10 mouse cellular contexts compared by ENCODE assay signal in the genomic region with DNA sequence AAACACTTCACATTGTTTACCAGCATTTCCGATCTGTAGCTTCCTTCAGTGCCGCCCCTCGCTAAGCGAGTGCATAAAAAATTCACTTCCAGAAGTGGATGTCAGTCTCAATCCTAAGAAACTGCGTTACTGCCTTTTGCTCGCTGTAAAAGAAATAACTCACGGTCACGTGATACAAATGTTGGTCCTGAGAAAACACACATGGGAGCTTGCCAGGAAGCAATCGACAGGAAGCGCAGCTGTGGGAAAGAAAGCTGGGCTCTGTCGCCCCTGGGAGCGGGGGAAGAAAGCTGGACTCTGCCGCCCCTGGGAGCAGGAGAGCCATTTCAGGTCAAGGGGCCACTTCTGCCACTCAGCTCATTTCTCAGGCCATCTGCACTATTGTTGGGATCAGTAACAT. TPM values are rescaled to one million over a fixed set of nuclear protein-coding genes. Genes with fewer than 3 reads are reported as not detected.
DNase-seq lines count a peak whose midpoint lies in the region; ATAC-seq and TF ChIP-seq lines count a peak whose summit lies in the region.
"Had no signal": no experiment of that assay in that cellular context is flagged by ENCODE, and none has a peak within 500 bp of the region (broad histone marks: within the 10 kb centered on the region; RNA-seq: fewer than 3 reads in every experiment).

No protein-coding gene starts in this region.

- no peaks in the 10 kb centered on the region for H3K27me3 ChIP-seq in hindbrain, embryonic 14.5 days (ENCODE audit: control insufficient read depth, insufficient read depth, low read length)
- no peaks in the 10 kb centered on the region for H3K27me3 ChIP-seq in liver, adult 2 months (ENCODE audit: control insufficient read depth, insufficient read depth, low read length)
- H3K27me3 ChIP-seq in neural tube, embryonic 14.5 days (ENCODE audit: control insufficient read depth, insufficient read depth, low read length), result no peaks in the 10 kb centered on the region

- peak overlapping the region; percentile 81 for H3K4me3 ChIP-seq in gastrocnemius, adult 2 months
- H3K4me3 ChIP-seq in hindbrain, embryonic 14.5 days (replicated peaks; ENCODE audit: low read length), result no peak overlapping the region; the same call in 1 of the 2 replicates
- H3K4me3 ChIP-seq in liver, adult 2 months (ENCODE audit: insufficient read depth, low read depth, low read length), result peak overlapping the region; percentile 34
- H3K4me3 ChIP-seq in neural tube, embryonic 14.5 days (ENCODE audit: low read depth, low read length), result no peak overlapping the region
- H3K4me3 ChIP-seq: erythroblast, embryonic 14.5 days had no signal

- H3K4me2 ChIP-seq in hindbrain, embryonic 14.5 days (replicated peaks), result peak overlapping the region; percentile 94
- H3K4me2 ChIP-seq in neural tube, embryonic 14.5 days (ENCODE audit: low read depth, low read length), result peak overlapping the region; percentile 68

- TF ChIP-seq POLR2A in liver, adult 2 months (IDR thresholded peaks at IDR 0.05; ENCODE audit: extremely low read depth, insufficient read depth, low read length), result no peak

- ATAC-seq in hindbrain, embryonic 14.5 days (ENCODE audit: low FRiP score), result no peak
- no peak for ATAC-seq in neural tube, embryonic 14.5 days (ENCODE audit: low read depth)
- ATAC-seq in megakaryocyte progenitor cell, adult 5-6 weeks (replicated peaks; ENCODE audit: poor library complexity), result no peak

- peaks cover under 1% of the 10 kb centered on the region; the same call in 1 of the 2 replicates for H3K9me3 ChIP-seq in hindbrain, embryonic 14.5 days (ENCODE audit: control insufficient read depth, low read length)
- no peaks in the 10 kb centered on the region for H3K9me3 ChIP-seq in neural tube, embryonic 14.5 days (ENCODE audit: control insufficient read depth, low read length)

- peaks cover 30% of the 10 kb centered on the region for H3K4me1 ChIP-seq in hindbrain, embryonic 14.5 days (replicated peaks; ENCODE audit: control insufficient read depth, insufficient read depth, low read length)
- peaks cover 14% of the 10 kb centered on the region for H3K4me1 ChIP-seq in liver, adult 2 months (ENCODE audit: control insufficient read depth, insufficient read depth, low read length)
- peaks cover 25% of the 10 kb centered on the region for H3K4me1 ChIP-seq in neural tube, embryonic 14.5 days (ENCODE audit: control insufficient read depth, insufficient read depth, low read length)

- peak overlapping the region; percentile 86 for H3K27ac ChIP-seq in gastrocnemius, adult 2 months
- H3K27ac ChIP-seq in hindbrain, embryonic 14.5 days, result peak overlapping the region; percentile 100
- H3K27ac ChIP-seq in liver, adult 2 months (replicated peaks; ENCODE audit: insufficient read depth, low read depth, low read length), result peak overlapping the region; percentile 85
- peak overlapping the region; percentile 95 for H3K27ac ChIP-seq in neural tube, embryonic 14.5 days (ENCODE audit: low read depth, low read length)

- peak; percentile 27 to 34 for DNase-seq in left cerebral cortex, postnatal 14 days (ENCODE audit: low spot score in 2 of 2)
- no peak for DNase-seq in left cerebral cortex, adult 9 months (ENCODE audit: low spot score in 2 of 2)
- peak; percentile 58 for DNase-seq in gastrocnemius, adult 2 months
- DNase-seq in hindbrain, embryonic 14.5 days (ENCODE audit: low spot score), result peak; percentile 60
- DNase-seq in liver, adult 2 months (ENCODE audit: extremely low read depth, low read depth, low spot score), result peak; percentile 67
- DNase-seq in spleen, postnatal 36 days (ENCODE audit: low spot score in 2 of 2), result no peak

- no peak for TF ChIP-seq CTCF in gastrocnemius, adult 2 months (IDR thresholded peaks at IDR 0.05)
- TF ChIP-seq CTCF in liver, adult 2 months (IDR thresholded peaks at IDR 0.05; ENCODE audit: low read depth, low read length), result no peak

- intact Hi-C loops in left cerebral cortex, postnatal 14 days (cut with DNase I), result loop anchor here (5.0 kb wide), 5 partner anchors 54 to 669 kb away; partner anchors contain the start of genes Fyn and Rev3l
- intact Hi-C loops in gastrocnemius, adult 2 months (cut with DNase I), result no loop called here

- no peaks in the 10 kb centered on the region for H3K79me2 ChIP-seq in liver, adult 2 months (ENCODE audit: control insufficient read depth, insufficient read depth, low read length)

- H3K36me3 ChIP-seq in hindbrain, embryonic 14.5 days (replicated peaks; ENCODE audit: control insufficient read depth, insufficient read depth), result no peaks in the 10 kb centered on the region
- no peaks in the 10 kb centered on the region for H3K36me3 ChIP-seq in liver, adult 2 months (ENCODE audit: control insufficient read depth, insufficient read depth, low read length)
- no peaks in the 10 kb centered on the region for H3K36me3 ChIP-seq in neural tube, embryonic 14.5 days (ENCODE audit: control insufficient read depth, insufficient read depth, low read length)

- WGBS in hindbrain, embryonic 14.5 days, result 22% methylated on average over 13 of the region's 13 CpGs
- WGBS in liver, adult 2 months, result 17% methylated on average over 13 of the region's 13 CpGs
- 19% methylated on average over 13 of the region's 13 CpGs for WGBS in neural tube, embryonic 14.5 days

- H3K9ac ChIP-seq in hindbrain, embryonic 14.5 days, result peak overlapping the region; percentile 18; the same call in 1 of the 2 replicates
- H3K9ac ChIP-seq in liver, adult 2 months (ENCODE audit: low read depth, low read length), result peak overlapping the region; percentile 40; the same call in 1 of the 2 replicates
- no peak overlapping the region for H3K9ac ChIP-seq in neural tube, embryonic 14.5 days (replicated peaks; ENCODE audit: low read depth, low read length)

RNA-seq across cellular contexts. Expression of gene Ccn6, which starts 9.5 kb away (rescaled TPM):
- under 1 TPM; 0.23 to 0.57 TPM for total RNA-seq in left cerebral cortex, postnatal 14 days (2021)
- not detected for total RNA-seq in gastrocnemius, adult 2 months (2021)
- 0.33 and 0.41 TPM in 2 replicates for polyA plus RNA-seq in hindbrain, embryonic 14.5 days (2014; fragmentation: Nextera tagmentation; extraction: Ambion mirVana)
- 0.09 and 0.54 TPM in 2 replicates for total RNA-seq in liver, adult 2 months (2014; rRNA removed)
- 0.06 and 0.42 TPM in 2 replicates for polyA plus RNA-seq in liver, adult 2 months (2012; rRNA removed)
- 0.37 and 0.43 TPM in 2 replicates for polyA plus RNA-seq in neural tube, embryonic 14.5 days (2014; fragmentation: Nextera tagmentation; extraction: Ambion mirVana)
- total RNA-seq in megakaryocyte progenitor cell, adult 5-6 weeks (2015), result not detected in 2 replicates
- not detected in 2 replicates for total RNA-seq in megakaryocyte progenitor cell, adult 5-6 weeks (2017)
- total RNA-seq: ES-E14 had no signal
- polyA plus RNA-seq: erythroblast, embryonic 14.5 days had no signal

RNA-seq across cellular contexts. Expression of gene Tube1, which starts 39.3 kb away (rescaled TPM):
- 1 to 10 TPM; 2.4 to 3.0 TPM for total RNA-seq in left cerebral cortex, postnatal 14 days (2021)
- total RNA-seq in gastrocnemius, adult 2 months (2021), result under 1 TPM; 0.50 to 0.77 TPM
- 8.2 and 8.8 TPM in 2 replicates for polyA plus RNA-seq in hindbrain, embryonic 14.5 days (2014; fragmentation: Nextera tagmentation; extraction: Ambion mirVana)
- total RNA-seq in liver, adult 2 months (2014; rRNA removed), result 1.1 and 1.8 TPM in 2 replicates
- polyA plus RNA-seq in liver, adult 2 months (2012; rRNA removed), result 0.72 and 0.75 TPM in 2 replicates
- 7.7 and 8.5 TPM in 2 replicates for polyA plus RNA-seq in neural tube, embryonic 14.5 days (2014; fragmentation: Nextera tagmentation; extraction: Ambion mirVana)
- 10.8 and 15.2 TPM in 2 replicates for total RNA-seq in megakaryocyte progenitor cell, adult 5-6 weeks (2015)
- 14.1 and 19.2 TPM in 2 replicates for total RNA-seq in megakaryocyte progenitor cell, adult 5-6 weeks (2017)

RNA-seq across cellular contexts. Expression of gene Fam229b, which starts 39.4 kb away (rescaled TPM):
- total RNA-seq in left cerebral cortex, postnatal 14 days (2021), result 10 to 100 TPM; 19.3 to 21.6 TPM
- total RNA-seq in gastrocnemius, adult 2 months (2021), result 1 to 10 TPM; 4.4 to 4.9 TPM
- polyA plus RNA-seq in hindbrain, embryonic 14.5 days (2014; fragmentation: Nextera tagmentation; extraction: Ambion mirVana), result 30.5 and 38.9 TPM in 2 replicates
- total RNA-seq in liver, adult 2 months (2014; rRNA removed), result 0.87 and 1.1 TPM in 2 replicates
- 0.35 and 0.41 TPM in 2 replicates for polyA plus RNA-seq in liver, adult 2 months (2012; rRNA removed)
- polyA plus RNA-seq in neural tube, embryonic 14.5 days (2014; fragmentation: Nextera tagmentation; extraction: Ambion mirVana), result 35.2 and 40.0 TPM in 2 replicates
- 0.83 and 3.3 TPM in 2 replicates for total RNA-seq in megakaryocyte progenitor cell, adult 5-6 weeks (2015)
- 1.8 TPM in 1 of 2 replicates, not detected in the other for total RNA-seq in megakaryocyte progenitor cell, adult 5-6 weeks (2017)
- polyA plus RNA-seq: erythroblast, embryonic 14.5 days had no signal

Comparison
In these comparisons a context has a peak if more than half of its experiments do, and no peak if none do; other contexts are left out.
1. DNase-seq: peak in left cerebral cortex, postnatal 14 days (2 of 2), gastrocnemius, adult 2 months (single experiment), hindbrain, embryonic 14.5 days (single experiment) and liver, adult 2 months (single experiment); none in left cerebral cortex, adult 9 months (0 of 2) and spleen, postnatal 36 days (0 of 2).
2. H3K4me3 ChIP-seq: peak in gastrocnemius, adult 2 months (single experiment) and liver, adult 2 months (single experiment); none in hindbrain, embryonic 14.5 days (single experiment) and neural tube, embryonic 14.5 days (single experiment).
3. Peak in every context shown above with its lines, with median percentiles within 50 percentile points of each other: H3K27ac ChIP-seq.